In the genomic region with DNA sequence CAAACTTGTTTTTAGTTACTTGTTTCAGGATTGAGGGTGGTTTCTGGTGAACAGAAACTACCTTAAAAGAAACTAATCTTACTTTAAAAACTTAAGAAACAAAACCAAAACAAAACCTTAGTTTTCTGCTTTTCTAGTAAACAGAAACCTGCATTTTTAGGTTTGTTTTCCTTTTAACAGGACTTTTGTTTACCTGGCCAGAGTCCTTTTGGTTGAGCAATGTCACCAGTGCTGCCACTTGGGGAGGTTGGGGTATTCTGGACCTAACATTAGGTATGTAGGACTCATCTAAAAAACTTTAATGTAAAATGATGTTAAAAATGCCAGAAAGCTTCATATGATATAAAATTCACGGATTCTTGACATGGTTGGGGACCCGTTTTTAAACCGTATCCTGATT, we compare ENCODE assay signal across 24 mouse cellular contexts.
A peak's percentile ranks its signal among the peaks of the same experiment; 100 is the strongest.
DNase-seq lines count a peak whose midpoint lies in the region; ATAC-seq and TF ChIP-seq lines count a peak whose summit lies in the region.
"Had no signal": no experiment of that assay in that cellular context is flagged by ENCODE, and none has a peak within 500 bp of the region (broad histone marks: within the 10 kb centered on the region; RNA-seq: fewer than 3 reads in every experiment).

No protein-coding gene starts in this region.

- peak; percentile 63; the same call in 1 of the 2 replicates for ATAC-seq in liver, embryonic 16.5 days (ENCODE audit: low read depth)
- ATAC-seq in liver, embryonic 12.5 days: no peak
- no peak for ATAC-seq in midbrain, embryonic 11.5 days (ENCODE audit: low FRiP score)
- no peak for ATAC-seq in midbrain, embryonic 14.5 days (ENCODE audit: low FRiP score, low TSS enrichment)
- ATAC-seq: activated CD4-positive, CD25-positive, alpha-beta regulatory T cell, adult 4 months; CD4-positive, CD25-positive, alpha-beta regulatory T cell, adult 4 months; forebrain, embryonic 13.5 days; forebrain, embryonic 15.5 days; Patski had no signal

- H3K36me3 ChIP-seq in liver, embryonic 16.5 days (ENCODE audit: control insufficient read depth, insufficient read depth): no peaks in the 10 kb centered on the region
- H3K36me3 ChIP-seq in liver, embryonic 12.5 days: peaks cover 23% of the 10 kb centered on the region
- no peaks in the 10 kb centered on the region for H3K36me3 ChIP-seq in midbrain, embryonic 11.5 days (ENCODE audit: control insufficient read depth, insufficient read depth, low read length)
- H3K36me3 ChIP-seq in midbrain, embryonic 14.5 days (ENCODE audit: control insufficient read depth, insufficient read depth, low read length): peaks cover 8% of the 10 kb centered on the region; the same call in 1 of the 2 replicates
- H3K36me3 ChIP-seq: embryonic facial prominence, embryonic 12.5 days; forebrain, embryonic 15.5 days had no signal

- TF ChIP-seq CTCF in layer of hippocampus, adult 2 months (conservative IDR thresholded peaks at IDR 0.05): no peak

- 71% methylated on average over 3 of the region's 3 CpGs for WGBS in liver, embryonic 16.5 days (ENCODE audit: insufficient replicate concordance)
- WGBS in liver, embryonic 12.5 days (ENCODE audit: insufficient replicate concordance): 75% methylated on average over 3 of the region's 3 CpGs
- WGBS in midbrain, embryonic 11.5 days: 97% methylated on average over 3 of the region's 3 CpGs
- 97% methylated on average over 3 of the region's 3 CpGs for WGBS in midbrain, embryonic 14.5 days

- no peak overlapping the region for H3K4me3 ChIP-seq in layer of hippocampus, adult 2 months
- H3K4me3 ChIP-seq in liver, embryonic 16.5 days (ENCODE audit: low read depth, low read length): no peak overlapping the region
- no peak overlapping the region for H3K4me3 ChIP-seq in liver, embryonic 12.5 days
- H3K4me3 ChIP-seq in midbrain, embryonic 11.5 days (ENCODE audit: low read depth, low read length): no peak overlapping the region
- no peak overlapping the region for H3K4me3 ChIP-seq in midbrain, embryonic 14.5 days (replicated peaks; ENCODE audit: low read depth, low read length)
- H3K4me3 ChIP-seq: embryonic facial prominence, embryonic 10.5 days; embryonic facial prominence, embryonic 12.5 days; forebrain, embryonic 13.5 days; forebrain, embryonic 15.5 days had no signal

- H3K4me2 ChIP-seq in liver, embryonic 16.5 days (ENCODE audit: low read depth, low read length): no peak overlapping the region
- no peak overlapping the region for H3K4me2 ChIP-seq in liver, embryonic 12.5 days
- no peak overlapping the region for H3K4me2 ChIP-seq in midbrain, embryonic 11.5 days
- no peak overlapping the region for H3K4me2 ChIP-seq in midbrain, embryonic 14.5 days (ENCODE audit: low read length)
- H3K4me2 ChIP-seq: embryonic facial prominence, embryonic 12.5 days; forebrain, embryonic 13.5 days; forebrain, embryonic 15.5 days had no signal

- H3K27ac ChIP-seq in layer of hippocampus, adult 2 months: 0 out of 2 replicates have a peak overlapping the region, but pooled peaks have one; percentile 85
- H3K27ac ChIP-seq in liver, embryonic 16.5 days (ENCODE audit: low read length): no peak overlapping the region
- H3K27ac ChIP-seq in liver, embryonic 12.5 days: no peak overlapping the region
- H3K27ac ChIP-seq in midbrain, embryonic 11.5 days (ENCODE audit: low read depth, low read length): no peak overlapping the region
- H3K27ac ChIP-seq in midbrain, embryonic 14.5 days (replicated peaks; ENCODE audit: low read depth, low read length): no peak overlapping the region
- H3K27ac ChIP-seq: embryonic facial prominence, embryonic 10.5 days; embryonic facial prominence, embryonic 12.5 days; forebrain, embryonic 13.5 days; forebrain, embryonic 15.5 days had no signal

- no peaks in the 10 kb centered on the region for H3K27me3 ChIP-seq in liver, embryonic 16.5 days (ENCODE audit: control insufficient read depth, insufficient read depth, low read depth, low read length)
- H3K27me3 ChIP-seq in liver, embryonic 12.5 days (replicated peaks): no peaks in the 10 kb centered on the region
- no peaks in the 10 kb centered on the region for H3K27me3 ChIP-seq in midbrain, embryonic 11.5 days (ENCODE audit: control insufficient read depth, insufficient read depth, low read length)
- H3K27me3 ChIP-seq in midbrain, embryonic 14.5 days (ENCODE audit: control insufficient read depth, insufficient read depth, low read length): no peaks in the 10 kb centered on the region
- H3K27me3 ChIP-seq: CH12.LX; embryonic facial prominence, embryonic 12.5 days; forebrain, embryonic 13.5 days; forebrain, embryonic 15.5 days; Patski had no signal

- no peaks in the 10 kb centered on the region for H3K9me3 ChIP-seq in liver, embryonic 16.5 days (replicated peaks; ENCODE audit: control insufficient read depth, low read length)
- no peaks in the 10 kb centered on the region for H3K9me3 ChIP-seq in liver, embryonic 12.5 days (replicated peaks)
- H3K9me3 ChIP-seq in midbrain, embryonic 11.5 days (ENCODE audit: control insufficient read depth, low read length): no peaks in the 10 kb centered on the region
- H3K9me3 ChIP-seq in midbrain, embryonic 14.5 days (ENCODE audit: control insufficient read depth, low read length): no peaks in the 10 kb centered on the region
- H3K9me3 ChIP-seq: embryonic facial prominence, embryonic 10.5 days; embryonic facial prominence, embryonic 12.5 days; forebrain, embryonic 13.5 days; forebrain, embryonic 15.5 days; G1E had no signal

- no peak overlapping the region for H3K9ac ChIP-seq in liver, embryonic 16.5 days (ENCODE audit: low read depth, low read length)
- no peak overlapping the region for H3K9ac ChIP-seq in liver, embryonic 12.5 days
- no peak overlapping the region for H3K9ac ChIP-seq in midbrain, embryonic 11.5 days (ENCODE audit: low read length)
- no peak overlapping the region for H3K9ac ChIP-seq in midbrain, embryonic 14.5 days (replicated peaks; ENCODE audit: low read length)
- H3K9ac ChIP-seq: embryonic facial prominence, embryonic 12.5 days; forebrain, embryonic 13.5 days; forebrain, embryonic 15.5 days had no signal

- DNase-seq in layer of hippocampus, adult 2 months (ENCODE audit: low spot score in 2 of 2): no peak
- DNase-seq in layer of hippocampus, adult 8-10 months (ENCODE audit: low spot score in 2 of 2): no peak
- DNase-seq in midbrain, embryonic 11.5 days (ENCODE audit: low spot score, missing footprints): peak; percentile 60
- no peak for DNase-seq in midbrain, embryonic 14.5 days
- DNase-seq: adrenal gland, adult 8-10 months; adrenal gland, postnatal 14 days; adrenal gland, postnatal 36 days; B cell, adult 2 months; cerebellum, adult 11-12 months; cerebellum, adult 2 months; cerebellum, adult 9-10 months; cerebellum, postnatal 10 days; cerebellum, postnatal 25 days had no signal

- H3K4me1 ChIP-seq in liver, embryonic 16.5 days (ENCODE audit: control insufficient read depth, low read depth, low read length): no peaks in the 10 kb centered on the region
- H3K4me1 ChIP-seq in liver, embryonic 12.5 days: no peaks in the 10 kb centered on the region
- no peaks in the 10 kb centered on the region for H3K4me1 ChIP-seq in midbrain, embryonic 11.5 days (ENCODE audit: control insufficient read depth, insufficient read depth, low read length)
- H3K4me1 ChIP-seq in midbrain, embryonic 14.5 days (ENCODE audit: control insufficient read depth, insufficient read depth, low read length): no peaks in the 10 kb centered on the region
- H3K4me1 ChIP-seq: embryonic facial prominence, embryonic 10.5 days; embryonic facial prominence, embryonic 12.5 days had no signal
